Mouse (Mus musculus): Measurements from ENCODE around the gene Myh7. TPM values are rescaled to one million over a fixed set of nuclear protein-coding genes. Genes with fewer than 3 reads are reported as not detected.
A peak's percentile ranks its signal among the peaks of the same experiment; 100 is the strongest.
"Not testable (repeated sequence)": the region's sequence is repeated elsewhere in the genome, so short reads cannot be mapped to it uniquely, and the experiment has no call there.

The Myh7 gene
- polyA plus RNA-seq, 1 experiment from 2014 or later: 4.2 TPM

DNA sequence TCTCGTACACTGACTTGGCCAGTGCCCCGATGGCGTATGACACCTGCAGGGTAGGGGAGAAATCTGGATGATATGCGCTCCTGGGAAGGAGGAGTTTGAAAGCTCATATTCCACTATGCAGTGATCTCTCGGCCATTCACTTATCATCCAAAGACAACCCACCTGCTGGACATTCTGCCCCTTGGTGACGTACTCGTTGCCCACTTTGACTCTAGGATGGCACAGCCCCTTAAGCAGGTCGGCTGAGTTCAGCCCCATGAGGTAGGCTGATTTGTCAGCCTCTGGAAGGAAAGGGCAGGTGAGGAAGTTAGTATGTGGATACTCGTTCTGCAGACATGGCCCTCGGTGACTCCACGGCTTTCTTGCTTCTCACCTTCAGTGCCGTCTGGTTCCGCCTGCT, 5.5 kb downstream of the Myh7 start:
- Histone ChIP-seq H3K27ac (no peak overlapping the region), H3K4me3 (replicated peaks) (no peak overlapping the region), H3K9me3 (no peaks in the 10 kb centered on the region), H3K27me3 (no peaks in the 10 kb centered on the region), H3K4me2 (no peak overlapping the region), H3K36me3 (replicated peaks) (no peaks in the 10 kb centered on the region), H3K9ac (no peak overlapping the region), H3K4me1 (peaks cover 1% of the 10 kb centered on the region; the same call in 1 of the 2 replicates)
- ATAC-seq (ENCODE audit: low FRiP score): no peak
- WGBS: 95% methylated on average over 13 of the region's 13 CpGs

DNA sequence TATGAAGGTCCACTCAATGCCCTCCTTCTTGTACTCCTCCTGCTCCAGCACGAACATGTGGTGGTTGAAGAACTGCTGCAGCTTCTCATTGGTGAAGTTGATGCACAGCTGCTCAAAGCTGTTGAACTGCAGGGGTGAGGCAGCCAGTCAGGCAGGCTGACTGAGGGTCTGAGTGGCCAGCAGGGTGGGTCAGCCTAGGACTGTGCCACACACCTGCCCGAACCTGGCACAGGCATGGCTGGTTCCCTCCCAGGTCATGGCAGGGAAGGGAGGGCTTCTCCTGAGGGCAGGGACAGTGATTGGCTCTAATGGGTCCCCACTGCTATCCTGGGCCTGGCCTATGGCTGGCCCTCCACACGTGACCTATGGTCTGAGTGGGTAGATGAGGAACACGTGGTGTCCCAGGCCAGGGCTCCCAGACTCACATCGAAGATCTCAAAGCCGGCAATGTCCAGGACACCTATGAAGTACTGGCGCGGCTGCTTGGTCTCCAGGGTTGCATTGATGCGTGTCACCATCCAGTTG, 6.0 kb downstream of the Myh7 start:
- not testable (repeated sequence) for H3K4me2 ChIP-seq; H3K9me3 ChIP-seq; H3K4me1 ChIP-seq; H3K27me3 ChIP-seq; H3K36me3 ChIP-seq (replicated peaks); H3K4me3 ChIP-seq (replicated peaks); H3K9ac ChIP-seq; H3K27ac ChIP-seq; ATAC-seq (ENCODE audit: low FRiP score)
- WGBS: 94% methylated on average over 9 of the region's 9 CpGs

DNA sequence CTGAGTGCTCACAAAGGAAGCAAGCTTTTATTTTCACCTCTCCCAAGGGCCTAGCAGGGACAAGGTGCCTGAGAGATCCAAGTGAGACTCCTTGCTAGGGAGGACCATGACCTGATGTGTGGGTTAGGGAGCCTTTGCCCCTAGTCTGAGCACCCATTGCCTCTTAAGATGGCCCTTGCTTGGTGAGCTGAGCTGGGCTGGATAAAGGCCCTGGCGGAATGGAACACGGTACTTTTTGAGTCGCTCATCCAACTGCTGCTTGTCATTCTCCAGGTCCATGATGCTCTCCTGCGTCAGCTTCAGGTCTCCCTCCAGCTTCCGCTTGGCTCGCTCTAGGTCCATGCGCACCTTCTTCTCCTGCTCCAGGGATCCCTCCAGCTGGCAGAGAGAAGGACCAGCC, 12.5 kb downstream of the Myh7 start:
- ATAC-seq (ENCODE audit: low FRiP score): no peak
- Histone ChIP-seq H3K9me3 (no peaks in the 10 kb centered on the region), H3K4me2 (no peak overlapping the region), H3K27ac (no peak overlapping the region), H3K36me3 (replicated peaks) (no peaks in the 10 kb centered on the region), H3K4me3 (replicated peaks) (no peak overlapping the region), H3K4me1 (no peaks in the 10 kb centered on the region), H3K9ac (no peak overlapping the region), H3K27me3 (no peaks in the 10 kb centered on the region)
- WGBS: 95% methylated on average over 7 of the region's 7 CpGs

DNA sequence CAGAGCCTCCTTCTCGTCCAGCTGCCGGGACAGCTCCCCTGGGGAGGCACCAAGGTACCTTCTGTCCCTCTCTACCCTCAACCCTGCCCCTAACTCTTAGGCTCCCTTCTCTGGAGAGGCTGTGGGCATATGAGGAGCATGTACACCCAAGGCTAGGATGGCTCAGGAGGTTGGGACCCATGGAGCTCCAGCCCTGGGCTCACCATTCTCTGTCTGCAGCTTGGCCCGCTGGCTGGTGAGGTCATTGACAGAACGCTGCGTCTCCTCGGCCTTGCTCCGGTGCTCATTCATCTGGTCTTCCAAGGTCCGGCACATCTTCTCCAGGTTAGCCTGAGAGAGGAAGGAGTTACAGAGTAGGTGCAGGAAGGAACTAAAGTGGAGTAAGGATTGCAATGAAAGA, 15.8 kb downstream of the Myh7 start:
- 89% methylated on average over 8 of the region's 8 CpGs for WGBS
- Histone ChIP-seq H3K9ac (no peak overlapping the region), H3K9me3 (no peaks in the 10 kb centered on the region)

DNA sequence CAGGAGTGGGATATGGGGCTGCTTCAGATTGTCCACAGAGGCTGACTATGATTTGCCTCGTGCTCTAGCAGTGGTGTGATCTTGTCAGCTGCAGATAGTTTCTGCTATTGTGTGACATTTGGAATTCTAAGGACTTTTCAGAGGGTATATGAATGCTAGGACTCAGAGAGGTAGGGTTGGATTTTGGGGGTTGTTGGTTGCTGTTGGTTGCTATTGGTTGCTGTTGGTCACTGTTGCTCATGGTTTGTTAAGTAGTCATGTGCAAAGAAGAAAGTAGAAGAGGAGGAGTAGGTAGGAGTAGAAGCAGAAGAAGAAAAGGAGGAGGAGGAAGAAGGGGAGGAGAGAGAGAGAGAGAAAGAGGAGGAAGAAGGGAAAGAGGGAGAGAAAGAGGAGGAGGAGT, 17.8 kb downstream of the Myh7 start, which contains the start of gene Gm17428:
TSS of gene Gm17428 (plus strand) at position 301 of the 400 bp plus-strand sequence.
- no peaks in the 10 kb centered on the region for H3K36me3 ChIP-seq (replicated peaks)
- no peak for ATAC-seq (ENCODE audit: low FRiP score)
- WGBS: 66% methylated on average over 1 of the region's 1 CpGs

More for the DNA sequence above, 15.8 kb downstream of the Myh7 start:
- Histone ChIP-seq H3K36me3 (replicated peaks) (no peaks in the 10 kb centered on the region), H3K4me2 (no peak overlapping the region), H3K4me1 (peaks cover 10% of the 10 kb centered on the region), H3K27me3 (0 out of 2 replicates have a peak, but pooled peaks cover 6% of the 10 kb centered on the region), H3K4me3 (replicated peaks) (no peak overlapping the region), H3K27ac (no peak overlapping the region)
- no peak for ATAC-seq (ENCODE audit: low FRiP score)

DNA sequence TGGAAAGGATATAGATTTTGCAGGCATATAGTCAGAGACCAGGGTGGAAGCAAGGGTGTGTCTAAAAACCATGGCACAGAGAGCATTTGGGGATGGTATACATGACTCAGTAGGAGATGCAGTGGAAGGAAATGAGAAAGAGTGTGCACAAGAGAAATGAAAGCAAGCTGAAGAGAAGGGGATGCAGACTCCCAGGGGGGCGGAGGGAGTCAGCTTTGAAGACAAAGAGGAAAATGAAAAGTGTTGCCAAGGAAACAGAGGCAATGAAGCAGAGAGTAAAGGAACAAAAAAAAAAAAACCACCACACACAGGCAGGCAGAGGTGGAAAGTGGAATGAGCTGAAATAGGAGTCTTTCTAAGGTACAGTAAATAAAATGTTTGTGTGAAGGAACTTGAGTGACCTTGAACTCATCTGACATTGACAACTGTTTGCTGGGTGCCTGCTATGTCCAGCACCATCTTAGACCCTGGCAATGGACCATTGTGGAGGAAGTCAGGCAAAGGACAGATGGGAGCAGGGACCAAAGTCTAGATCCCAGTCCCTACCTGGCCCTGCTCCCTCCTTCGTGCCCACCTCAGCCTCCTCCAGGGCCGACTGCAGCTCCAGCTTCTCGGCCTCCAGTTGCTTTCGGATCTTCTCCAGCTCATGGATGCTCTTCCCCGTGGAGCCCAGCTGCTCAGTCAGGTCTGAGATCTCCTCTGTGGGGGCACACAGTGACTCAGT, 20.2 kb downstream of the Myh7 start:
- Histone ChIP-seq H3K9me3 (no peaks in the 10 kb centered on the region), H3K4me2 (no peak overlapping the region), H3K27me3 (0 out of 2 replicates have a peak, but pooled peaks cover 6% of the 10 kb centered on the region), H3K4me3 (replicated peaks) (no peak overlapping the region), H3K36me3 (replicated peaks) (no peaks in the 10 kb centered on the region), H3K4me1 (peaks cover 10% of the 10 kb centered on the region), H3K27ac (peak overlapping the region; percentile 38; the same call in 1 of the 2 replicates), H3K9ac (0 out of 2 replicates have a peak overlapping the region, but pooled peaks have one; percentile 4)
- no peak for ATAC-seq (ENCODE audit: low FRiP score)
- 71% methylated on average over 6 of the region's 6 CpGs for WGBS

More for the DNA sequence above, 17.8 kb downstream of the Myh7 start, which contains the start of gene Gm17428:
- Histone ChIP-seq H3K4me3 (replicated peaks) (no peak within 1 kb of the TSS), H3K27ac (no peak within 1 kb of the TSS), H3K9me3 (no peaks in the 10 kb centered on the region), H3K9ac (no peak within 1 kb of the TSS), H3K27me3 (0 out of 2 replicates have a peak, but pooled peaks cover 6% of the 10 kb centered on the region), H3K4me1 (peaks cover 10% of the 10 kb centered on the region), H3K4me2 (no peak within 1 kb of the TSS)

DNA sequence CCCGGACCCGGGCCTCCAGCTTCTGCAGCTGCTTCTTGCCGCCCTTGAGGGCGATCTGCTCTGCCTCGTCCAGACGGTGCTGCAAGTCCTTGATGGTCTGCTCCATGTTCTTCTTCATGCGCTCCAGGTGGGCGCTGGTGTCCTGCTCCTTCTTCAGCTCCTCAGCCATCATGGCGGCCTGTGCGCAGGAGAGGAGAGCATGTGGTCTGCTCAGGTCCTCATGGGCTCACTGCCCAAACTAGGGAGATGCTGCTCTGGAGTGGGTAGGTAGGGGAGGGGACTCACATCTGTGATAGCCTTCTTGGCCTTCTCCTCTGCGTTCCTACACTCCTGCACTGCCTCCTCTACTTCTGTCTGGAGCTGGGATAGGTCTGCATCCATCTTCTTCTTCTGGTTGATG, 21.6 kb downstream of the Myh7 start:
- not testable (repeated sequence) for ATAC-seq (ENCODE audit: low FRiP score); H3K9me3 ChIP-seq; H3K27ac ChIP-seq; H3K27me3 ChIP-seq; H3K4me2 ChIP-seq; H3K9ac ChIP-seq; H3K4me3 ChIP-seq (replicated peaks); H3K36me3 ChIP-seq (replicated peaks)
- H3K4me1 ChIP-seq: peaks cover 10% of the 10 kb centered on the region
- 95% methylated on average over 11 of the region's 11 CpGs for WGBS

DNA sequence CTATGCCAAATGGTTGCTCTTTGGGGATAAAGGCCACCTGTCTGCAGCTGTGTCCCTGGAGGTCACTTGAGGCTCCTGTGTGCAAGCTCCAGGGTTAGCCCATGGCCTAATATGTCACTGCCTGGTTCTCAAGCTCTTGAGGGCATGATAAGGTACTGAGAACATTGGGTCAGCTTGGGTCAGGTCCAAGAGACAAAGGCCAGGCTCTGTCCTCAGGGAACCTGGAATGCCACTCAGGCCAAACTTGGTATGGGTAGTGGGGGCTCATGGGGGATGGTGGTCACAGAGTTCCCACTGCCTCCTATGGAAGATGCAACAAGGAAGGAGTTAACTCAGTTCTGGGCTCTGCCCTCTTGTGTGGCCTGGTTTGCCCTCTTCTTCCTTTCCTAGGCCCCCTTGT, 26.1 kb downstream of the Myh7 start:
- H3K4me2 ChIP-seq: no peak overlapping the region
- H3K27me3 ChIP-seq: no peaks in the 10 kb centered on the region
- ATAC-seq (ENCODE audit: low FRiP score): no peak
- no peaks in the 10 kb centered on the region for H3K4me1 ChIP-seq
- no peak overlapping the region for H3K4me3 ChIP-seq (replicated peaks)
- H3K9me3 ChIP-seq: no peaks in the 10 kb centered on the region
- no peaks in the 10 kb centered on the region for H3K36me3 ChIP-seq (replicated peaks)
- H3K9ac ChIP-seq: no peak overlapping the region
- H3K27ac ChIP-seq: no peak overlapping the region

DNA sequence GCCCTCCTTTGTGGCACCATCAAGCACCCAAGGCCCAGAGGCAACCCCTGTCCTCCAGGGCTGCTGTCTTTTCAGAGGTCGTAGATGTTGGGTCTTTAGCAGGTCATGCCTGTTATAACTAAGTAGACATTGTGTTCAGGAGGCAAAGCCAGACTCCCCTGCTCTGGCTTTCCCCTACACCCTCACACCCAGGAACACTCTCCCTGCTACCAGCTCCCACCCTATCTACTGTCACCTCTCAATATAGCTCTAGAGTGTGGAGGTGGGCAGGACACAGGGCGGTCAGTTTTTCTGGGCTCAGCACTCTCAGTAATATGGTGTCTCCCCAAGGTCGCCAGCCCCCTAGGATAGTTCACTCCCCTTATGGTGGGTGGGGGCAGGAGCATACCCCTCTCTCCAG, 26.6 kb downstream of the Myh7 start:
- WGBS: 87% methylated on average over 3 of the region's 3 CpGs
- Histone ChIP-seq H3K4me1 (no peaks in the 10 kb centered on the region), H3K4me3 (replicated peaks) (no peak overlapping the region), H3K9me3 (no peaks in the 10 kb centered on the region), H3K4me2 (no peak overlapping the region), H3K27me3 (no peaks in the 10 kb centered on the region), H3K27ac (no peak overlapping the region), H3K9ac (no peak overlapping the region), H3K36me3 (replicated peaks) (no peaks in the 10 kb centered on the region)
- no peak for ATAC-seq (ENCODE audit: low FRiP score)

DNA sequence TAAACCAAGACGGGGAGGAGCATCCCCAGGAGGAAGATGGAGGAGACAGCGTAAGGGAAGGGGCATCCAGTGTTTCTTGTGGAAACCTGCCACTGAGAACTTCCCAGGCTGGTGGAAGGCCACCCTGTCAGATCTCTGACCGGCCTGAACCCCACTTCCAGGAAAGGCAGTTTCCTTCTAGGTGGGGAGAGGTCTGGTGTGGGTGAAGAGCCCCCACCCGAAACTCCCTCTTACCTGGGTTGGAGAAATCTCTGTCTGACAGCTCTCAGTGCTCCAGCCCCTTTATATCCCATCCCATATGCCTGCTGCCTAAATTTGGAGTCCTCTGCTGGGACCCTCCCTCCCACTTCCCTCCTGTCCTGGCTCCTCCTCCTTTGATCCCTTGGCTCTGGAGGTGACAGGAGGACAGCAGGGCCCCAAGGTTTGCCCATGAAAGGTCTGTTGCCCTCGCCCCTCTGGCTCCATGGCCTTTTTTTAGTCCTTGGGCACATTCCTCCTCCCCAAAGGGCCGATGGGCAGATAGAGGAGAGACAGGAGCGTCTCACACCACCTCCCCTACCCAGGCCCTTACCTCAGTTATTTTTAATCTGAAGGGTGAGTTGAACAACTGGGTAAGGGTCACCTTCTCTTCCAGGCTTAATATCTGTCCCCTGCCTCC, 28.0 kb downstream of the Myh7 start, which contains the start of gene Myh6:
TSS of gene Myh6 (minus strand) at position 608 of the 658 bp plus-strand sequence.
- ATAC-seq (ENCODE audit: low FRiP score): no peak
- Histone ChIP-seq H3K9ac (no peak within 1 kb of the TSS), H3K27me3 (peaks cover 2% of the 10 kb centered on the region; the same call in 1 of the 2 replicates), H3K9me3 (no peaks in the 10 kb centered on the region), H3K4me1 (no peaks in the 10 kb centered on the region), H3K27ac (no peak within 1 kb of the TSS), H3K36me3 (replicated peaks) (no peaks in the 10 kb centered on the region), H3K4me3 (replicated peaks) (no peak within 1 kb of the TSS), H3K4me2 (no peak within 1 kb of the TSS)
- 77% methylated on average over 7 of the region's 7 CpGs for WGBS

DNA sequence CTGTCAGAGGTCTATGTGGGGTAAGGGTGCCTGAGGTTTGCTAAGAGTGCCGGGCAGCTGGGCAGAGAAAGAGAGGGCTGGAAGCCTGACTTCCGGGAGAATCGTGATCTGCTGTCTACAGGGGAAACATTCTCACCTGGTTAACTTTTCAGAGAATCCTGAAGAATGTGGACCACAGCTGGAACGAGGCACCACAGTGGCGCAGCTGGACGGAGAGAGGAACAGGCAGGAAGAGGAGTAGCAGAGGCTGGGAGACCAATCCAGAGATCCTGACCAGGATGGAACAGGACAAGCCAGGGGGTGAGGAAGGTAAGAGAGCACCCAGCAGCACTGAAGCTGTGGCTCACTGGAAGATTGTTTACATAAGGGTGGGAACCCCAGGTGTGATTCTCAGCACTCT, 28.8 kb downstream of the Myh7 start:
- Histone ChIP-seq H3K9ac (no peak overlapping the region), H3K4me3 (replicated peaks) (no peak overlapping the region), H3K4me2 (no peak overlapping the region), H3K27me3 (peaks cover 5% of the 10 kb centered on the region; the same call in 1 of the 2 replicates), H3K36me3 (replicated peaks) (no peaks in the 10 kb centered on the region), H3K4me1 (peaks cover 4% of the 10 kb centered on the region; the same call in 1 of the 2 replicates), H3K9me3 (no peaks in the 10 kb centered on the region), H3K27ac (no peak overlapping the region)
- 78% methylated on average over 6 of the region's 6 CpGs for WGBS
- ATAC-seq (ENCODE audit: low FRiP score): no peak

DNA sequence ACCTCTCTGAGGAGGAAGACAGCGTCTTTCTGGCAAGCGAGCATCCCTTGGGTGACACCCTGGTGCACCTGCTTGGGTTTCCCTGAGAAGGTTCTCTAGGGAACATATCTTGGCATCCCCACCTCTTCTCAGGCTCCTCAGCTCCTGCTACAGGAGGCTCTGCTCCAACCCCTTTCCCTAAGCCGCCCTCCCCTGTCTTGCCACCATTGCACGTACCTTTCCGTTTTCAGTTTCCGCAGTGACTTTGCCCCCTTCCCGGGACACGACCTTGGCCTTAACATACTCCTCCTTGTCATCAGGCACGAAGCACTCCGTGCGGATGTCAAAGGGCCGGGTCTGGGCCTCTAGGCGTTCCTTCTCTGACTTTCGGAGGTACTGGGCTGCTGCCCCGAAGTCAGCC, 29.4 kb downstream of the Myh7 start:
- ATAC-seq (ENCODE audit: low FRiP score): no peak

More for the DNA sequence above, 29.4 kb downstream of the Myh7 start:
- peaks cover 5% of the 10 kb centered on the region; the same call in 1 of the 2 replicates for H3K27me3 ChIP-seq
- H3K4me2 ChIP-seq: no peak overlapping the region
- H3K9ac ChIP-seq: no peak overlapping the region
- peaks cover 5% of the 10 kb centered on the region; the same call in 1 of the 2 replicates for H3K4me1 ChIP-seq
- no peaks in the 10 kb centered on the region for H3K36me3 ChIP-seq (replicated peaks)
- no peak overlapping the region for H3K4me3 ChIP-seq (replicated peaks)
- WGBS: 87% methylated on average over 15 of the region's 15 CpGs
- no peak overlapping the region for H3K27ac ChIP-seq
- H3K9me3 ChIP-seq: no peaks in the 10 kb centered on the region
